Mouse (Mus musculus): ENCODE data around the gene B3glct. TPM values are rescaled to one million over a fixed set of nuclear protein-coding genes. Genes with fewer than 3 reads are reported as not detected.

The B3glct gene
- total RNA-seq (2021) = 10 to 100 TPM; 14.0 to 15.1 TPM
- long read RNA-seq, experiment 1, full-length matches to known transcripts = 21 of 24 reads
- long read RNA-seq, experiment 1, partial matches to known transcripts = 0 of 24 reads
- long read RNA-seq, experiment 1, other reads (novel, unspliced or antisense) = 3 of 24 reads
- long read RNA-seq, experiment 2, full-length matches to known transcripts = 14 of 17 reads
- long read RNA-seq, experiment 2, partial matches to known transcripts = 0 of 17 reads
- long read RNA-seq, experiment 2, other reads (novel, unspliced or antisense) = 3 of 17 reads

DNA sequence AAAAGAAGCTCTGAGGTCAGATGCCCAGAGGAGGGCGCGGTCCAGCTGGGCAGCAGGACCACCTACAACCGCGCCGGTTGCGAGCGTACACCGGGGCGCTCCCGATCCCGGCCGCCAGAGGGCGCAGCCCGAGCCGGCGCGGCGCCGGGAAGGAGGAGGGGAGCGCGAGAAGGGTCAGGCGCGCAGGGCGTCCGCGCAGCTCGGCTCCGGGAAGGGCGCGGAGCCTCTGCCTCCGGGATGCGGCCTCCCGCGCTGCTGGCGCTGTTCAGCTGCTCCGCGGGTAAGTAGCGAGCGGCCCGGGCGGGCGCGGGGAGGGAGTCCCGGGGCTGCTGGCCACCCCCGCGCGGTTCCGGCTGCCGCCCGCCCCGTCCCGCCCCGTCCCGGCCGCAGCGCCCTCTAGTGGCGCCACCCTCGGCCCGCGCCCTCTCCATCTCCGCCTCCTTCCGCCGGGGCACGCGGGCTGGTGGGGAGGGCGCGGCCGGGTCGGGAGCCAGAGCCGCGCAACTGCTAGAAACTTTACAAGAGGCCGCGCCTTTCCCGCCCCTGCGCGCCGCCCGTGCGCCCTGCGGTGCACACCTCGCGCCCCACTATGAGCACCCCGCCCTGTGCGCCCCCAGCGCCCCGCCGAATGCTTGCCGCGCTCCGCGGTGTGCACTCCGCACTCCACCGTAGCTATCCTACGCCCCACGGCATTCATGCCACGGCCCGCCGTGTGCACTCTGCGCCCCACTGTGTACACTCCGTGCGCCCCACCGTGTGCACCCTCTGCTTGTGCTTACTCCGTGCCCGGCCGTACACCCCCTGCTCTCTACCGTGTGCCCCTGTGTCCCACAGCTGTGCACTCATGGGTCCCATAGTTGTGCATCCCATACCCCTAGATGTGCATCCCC is at the start of gene B3glct:
Gene B3glct (plus strand): TSS at position 131 of the 890 bp plus-strand sequence.
- peak; percentile 82 to 88 for DNase-seq (ENCODE audit: extremely low spot score in 1 of 2, low spot score in 2 of 2)
- peak within 1 kb of the TSS; percentile 87 for H3K27ac ChIP-seq
- intact Hi-C loops (cut with DNase I) = no loop called here
- H3K4me3 ChIP-seq = peak within 1 kb of the TSS; percentile 72
- TF ChIP-seq CTCF (IDR thresholded peaks at IDR 0.05) = peak; percentile 84

DNA sequence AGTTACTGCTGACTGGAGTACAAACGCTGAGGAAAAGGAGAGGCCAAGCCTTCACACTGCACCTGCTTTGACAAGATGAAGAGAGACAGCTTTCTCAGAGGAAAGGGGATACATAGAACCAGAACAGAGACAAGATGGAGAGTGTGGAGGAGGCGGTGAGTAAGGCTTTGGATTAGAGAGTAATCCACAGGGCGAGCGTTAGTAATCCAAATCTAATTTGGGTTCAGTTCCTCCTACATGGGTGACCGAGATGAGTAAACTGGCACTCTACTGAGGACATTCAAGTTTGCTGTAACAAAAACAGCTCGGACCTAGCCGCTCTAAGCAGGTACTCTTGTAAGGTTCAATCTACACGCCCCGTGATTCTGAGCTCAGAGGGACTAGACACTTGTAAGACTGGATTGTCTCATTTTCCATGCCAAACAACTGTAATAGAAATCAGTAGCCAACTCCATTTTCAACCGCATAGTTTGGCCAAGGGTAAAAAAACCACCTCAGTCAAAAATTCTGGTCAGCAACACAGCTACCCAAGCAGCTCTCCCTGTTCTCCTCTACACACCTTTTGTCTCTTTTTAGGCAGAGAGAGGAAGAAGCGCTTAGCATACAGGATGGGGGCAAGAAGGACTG is 43.5 kb upstream of the B3glct start:
- Histone ChIP-seq H3K27ac (no peak overlapping the region; the same call in 1 of the 2 replicates), H3K4me3 (peak overlapping the region; percentile 83)
- intact Hi-C loops (cut with DNase I) = loop anchor here (2.0 kb wide), 1 partner anchor 98 kb away; no protein-coding TSS in a partner anchor
- TF ChIP-seq CTCF (IDR thresholded peaks at IDR 0.05) = no peak
- DNase-seq (ENCODE audit: extremely low spot score in 1 of 2, low spot score in 2 of 2) = no peak

DNA sequence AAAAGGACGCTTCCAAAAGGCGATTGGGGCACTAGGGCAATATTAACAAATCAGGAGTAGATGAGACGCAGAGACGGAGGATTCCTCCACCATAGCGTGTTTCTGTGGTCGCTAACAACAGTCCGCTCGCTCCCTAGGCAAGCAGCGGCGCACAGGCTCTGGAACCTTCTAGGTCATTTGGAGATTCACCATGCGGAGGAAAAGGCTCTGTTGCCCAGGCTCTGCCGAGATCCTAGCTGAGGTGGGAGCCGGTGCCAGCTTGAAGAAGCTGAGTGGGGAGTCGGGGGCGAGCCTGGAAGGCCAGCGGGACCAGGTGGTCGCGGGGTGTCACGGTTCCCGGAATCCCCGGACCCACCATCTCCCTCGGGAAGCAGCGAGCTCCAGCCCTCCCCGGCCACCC is 42.5 kb upstream of the B3glct start:
- DNase-seq (ENCODE audit: extremely low spot score in 1 of 2, low spot score in 2 of 2) = no peak
- no peak for TF ChIP-seq CTCF (IDR thresholded peaks at IDR 0.05)
- Histone ChIP-seq H3K27ac (peak overlapping the region; percentile 97), H3K4me3 (peak overlapping the region; percentile 83)
- intact Hi-C loops (cut with DNase I) = loop anchor here (2.0 kb wide), 1 partner anchor 99 kb away; no protein-coding TSS in a partner anchor

DNA sequence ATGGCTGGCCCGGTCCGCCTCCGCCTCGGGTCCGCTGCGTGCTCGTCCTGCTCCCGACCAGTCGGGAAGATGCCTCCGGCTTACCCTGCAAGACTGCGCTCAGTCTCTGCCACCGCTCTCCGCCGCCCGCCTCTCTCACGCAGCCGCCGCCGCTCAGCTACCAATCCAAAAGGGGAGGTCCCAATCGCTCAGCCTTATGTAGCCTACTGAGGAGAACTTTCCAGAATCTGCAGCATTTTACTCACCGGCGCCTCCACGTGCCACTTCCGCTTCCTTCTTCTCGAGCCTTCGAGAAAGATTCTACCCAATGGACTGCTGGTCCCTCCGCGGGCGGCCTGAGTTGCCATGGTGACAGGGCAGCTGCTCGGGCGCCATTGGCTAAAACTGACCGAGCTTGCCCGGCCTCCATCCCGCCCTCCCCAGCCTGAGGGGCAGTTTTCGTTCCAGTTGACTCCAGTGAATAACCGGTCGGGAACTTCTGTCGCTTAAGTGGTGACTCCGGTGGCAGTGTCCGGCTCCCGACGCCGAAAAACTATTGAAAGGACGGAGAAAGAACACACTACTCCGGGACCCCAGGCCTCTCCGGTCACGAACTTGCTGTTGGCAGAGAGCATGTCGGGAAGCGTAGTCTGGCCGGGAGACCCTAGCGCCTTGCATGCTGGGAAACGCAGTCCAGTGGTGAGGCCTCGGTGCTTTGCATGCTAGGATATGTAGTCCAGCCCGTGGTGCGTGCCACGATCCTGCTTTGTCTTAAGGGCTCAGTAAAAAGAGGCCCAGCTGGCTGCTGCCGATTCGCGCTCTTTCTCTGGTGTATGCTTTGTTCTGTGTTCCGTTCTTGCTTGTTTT is 41.7 kb upstream of the B3glct start, which contains the start of gene Hsph1:
Gene Hsph1 (minus strand): TSS at position 302 of the 846 bp plus-strand sequence.
- intact Hi-C loops (cut with DNase I) = loop anchor here (1.0 kb wide), 1 partner anchor 452 kb away; the partner anchor contains the start of genes Hmgb1 and Uspl1
- Histone ChIP-seq H3K27ac (peak within 1 kb of the TSS; percentile 97), H3K4me3 (peak within 1 kb of the TSS; percentile 83)
- DNase-seq (ENCODE audit: extremely low spot score in 1 of 2, low spot score in 2 of 2) = peak; percentile 98
- no peak for TF ChIP-seq CTCF (IDR thresholded peaks at IDR 0.05)

DNA sequence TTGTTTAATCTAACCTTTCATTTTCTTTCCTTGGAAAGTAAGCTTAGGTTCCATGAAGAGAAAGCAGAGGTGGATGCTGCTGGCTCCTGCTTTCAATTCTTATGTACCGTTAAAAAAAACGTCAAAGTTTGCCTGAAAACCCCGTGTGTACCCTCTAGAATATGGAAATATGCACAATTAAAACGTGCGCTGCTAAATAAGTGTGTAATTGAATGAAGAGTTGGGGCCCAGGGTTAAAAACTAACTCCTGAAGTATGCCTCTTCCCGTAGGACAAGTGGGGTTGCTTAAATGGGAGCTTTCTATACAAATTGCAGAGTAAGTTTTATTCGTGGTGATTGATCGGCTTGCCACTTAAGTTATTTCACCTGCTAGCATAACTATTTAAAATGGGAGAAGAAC is 40.7 kb upstream of the B3glct start:
- H3K27ac ChIP-seq = no peak overlapping the region; the same call in 1 of the 2 replicates
- intact Hi-C loops (cut with DNase I) = no loop called here
- no peak for TF ChIP-seq CTCF (IDR thresholded peaks at IDR 0.05)
- no peak overlapping the region for H3K4me3 ChIP-seq
- no peak for DNase-seq (ENCODE audit: extremely low spot score in 1 of 2, low spot score in 2 of 2)

DNA sequence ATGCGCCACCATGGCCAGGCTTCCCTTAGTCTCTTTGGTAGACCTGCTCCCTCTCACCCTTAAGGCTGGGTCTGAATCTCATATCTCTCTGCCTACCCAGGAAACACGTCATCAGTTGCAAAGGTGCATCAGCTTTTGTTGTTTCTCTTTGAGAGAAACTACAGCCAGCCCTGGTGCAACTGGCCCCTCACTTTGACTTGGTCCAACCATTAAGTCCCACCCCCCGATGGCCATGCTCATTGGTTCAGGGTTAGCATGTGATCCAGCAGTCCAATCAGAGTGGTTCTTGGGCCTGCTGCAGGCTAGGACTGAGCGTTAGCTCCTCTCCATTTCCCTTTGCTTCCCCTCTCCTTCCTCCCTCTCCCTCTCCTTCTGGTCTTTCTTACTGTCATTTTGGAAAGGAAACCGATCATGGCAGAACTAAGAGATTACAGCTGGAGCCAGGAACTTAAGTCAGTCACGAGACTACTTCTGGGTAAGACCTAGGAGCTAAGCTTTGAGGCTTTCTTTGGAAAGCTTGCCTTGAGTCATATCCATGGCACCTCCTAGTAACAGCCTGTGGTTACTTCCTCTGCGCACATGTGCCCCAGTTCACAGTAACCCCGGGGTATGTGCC is 36.6 kb upstream of the B3glct start:
- DNase-seq (ENCODE audit: extremely low spot score in 1 of 2, low spot score in 2 of 2) = no peak
- Histone ChIP-seq H3K4me3 (no peak overlapping the region), H3K27ac (no peak overlapping the region)
- intact Hi-C loops (cut with DNase I) = no loop called here
- no peak for TF ChIP-seq CTCF (IDR thresholded peaks at IDR 0.05)

DNA sequence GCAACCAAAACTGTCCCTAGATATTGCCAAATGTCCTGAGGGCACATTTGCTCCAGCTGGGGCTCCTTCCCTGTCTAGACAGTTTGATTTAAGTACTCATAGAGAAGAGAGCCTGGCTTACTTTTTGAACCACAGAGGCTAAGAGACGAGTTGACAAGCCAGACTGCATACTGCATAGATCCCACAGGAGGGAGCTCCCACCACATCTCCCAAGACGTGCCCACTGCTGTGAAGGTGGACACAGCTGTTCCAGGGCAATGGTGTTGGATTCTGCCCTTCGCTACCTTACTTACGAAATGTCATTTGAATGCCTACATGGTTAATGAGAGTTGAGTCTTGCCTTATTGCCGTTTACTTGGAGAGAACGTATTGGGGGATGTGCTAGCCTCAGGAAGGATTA is 35.7 kb upstream of the B3glct start:
- intact Hi-C loops (cut with DNase I) = no loop called here
- Histone ChIP-seq H3K4me3 (no peak overlapping the region), H3K27ac (peak overlapping the region; percentile 24; the same call in 1 of the 2 replicates)
- peak; percentile 44 for TF ChIP-seq CTCF (IDR thresholded peaks at IDR 0.05)
- no peak for DNase-seq (ENCODE audit: extremely low spot score in 1 of 2, low spot score in 2 of 2)

DNA sequence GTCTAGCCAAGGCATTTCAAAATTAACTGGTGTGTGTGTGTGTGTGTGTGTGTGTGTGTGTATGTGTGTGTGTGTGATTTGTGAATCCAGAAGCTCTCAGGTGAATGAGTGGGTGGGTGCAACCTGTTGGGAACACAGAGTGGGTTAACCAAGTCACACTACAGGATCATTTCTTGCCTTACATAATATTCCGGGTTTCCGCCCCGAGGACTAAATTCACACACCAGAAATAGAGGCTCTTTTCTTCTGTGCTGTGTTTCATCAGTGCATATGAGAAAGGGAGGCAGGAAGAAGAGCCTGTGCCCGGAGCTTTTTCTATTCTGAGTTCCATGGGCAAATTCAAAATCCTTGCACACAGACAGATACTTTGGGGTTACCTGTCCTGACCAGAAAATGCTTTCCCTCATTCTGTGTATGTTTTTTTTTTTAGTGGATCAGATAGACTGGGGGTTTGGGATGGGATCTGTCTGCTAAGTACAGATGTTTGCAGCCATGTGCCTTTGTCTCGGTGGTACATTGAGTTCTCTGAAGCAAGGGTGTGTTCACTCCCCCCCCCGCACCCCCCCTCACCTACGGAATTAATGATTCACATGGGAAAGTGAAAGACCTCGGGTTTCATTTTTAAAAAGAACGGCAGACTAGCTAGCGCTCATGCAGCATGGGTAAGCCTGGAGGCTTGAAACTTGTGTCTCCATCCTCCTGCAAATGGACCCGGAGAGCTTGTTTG is 35.1 kb upstream of the B3glct start:
- Histone ChIP-seq H3K4me3 (no peak overlapping the region), H3K27ac (peak overlapping the region; percentile 40; the same call in 1 of the 2 replicates)
- peak in 1 of 2 experiments; percentile 21 for DNase-seq (ENCODE audit: extremely low spot score in 1 of 2, low spot score in 2 of 2)
- TF ChIP-seq CTCF (IDR thresholded peaks at IDR 0.05) = no peak
- intact Hi-C loops (cut with DNase I) = no loop called here

DNA sequence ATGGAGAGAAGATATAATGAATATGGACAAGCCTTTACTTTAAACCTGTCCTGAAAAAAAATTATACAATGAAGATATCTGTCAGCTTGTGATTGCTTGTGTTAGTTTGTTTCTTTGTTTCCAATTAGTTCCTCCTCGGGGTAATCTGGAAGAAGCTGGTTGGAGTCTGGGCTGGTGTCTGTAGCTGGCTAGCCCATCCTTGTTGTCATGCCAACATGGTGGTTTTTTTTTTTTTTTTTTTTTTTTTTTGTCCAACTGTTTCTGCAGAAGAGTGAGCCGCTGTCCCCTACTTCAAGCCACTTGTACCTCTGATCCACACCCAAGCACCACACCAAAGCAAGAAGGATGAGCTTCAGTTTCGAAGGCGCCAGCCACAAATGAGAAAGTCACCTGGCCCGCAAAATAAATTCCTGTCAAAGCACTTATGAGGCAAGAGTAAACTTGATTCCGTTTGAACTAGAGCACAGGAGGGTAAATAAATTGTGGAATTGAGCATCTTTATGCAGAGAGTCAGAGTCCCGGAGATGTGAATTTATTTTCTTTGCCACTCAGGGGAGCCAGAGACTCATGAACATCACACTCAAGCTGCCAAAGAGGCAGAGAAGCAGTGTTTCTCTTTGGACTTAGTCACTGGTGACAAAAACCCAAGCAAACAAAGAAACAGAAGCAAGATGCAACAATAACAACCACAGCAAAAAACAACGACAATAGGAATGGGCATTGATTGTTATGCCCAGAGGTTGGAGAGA is 30.5 kb upstream of the B3glct start:
- intact Hi-C loops (cut with DNase I) = loop anchor here (2.0 to 5.0 kb wide), 2 partner anchors 203 to 375 kb away; no protein-coding TSS in a partner anchor
- no peak for DNase-seq (ENCODE audit: extremely low spot score in 1 of 2, low spot score in 2 of 2)
- TF ChIP-seq CTCF (IDR thresholded peaks at IDR 0.05) = peak; percentile 60
- Histone ChIP-seq H3K27ac (no peak overlapping the region), H3K4me3 (no peak overlapping the region)
